Mouse (Mus musculus) right cerebral cortex, postnatal 25 days (tissue): Measurements from ENCODE around the gene Mre11a.

Experiments used
- DNase-seq: peaks from one replicate; pipeline ENCODE4 v3.0.0; 2022

The Mre11a gene

GRCm38 (mm10) chr9:14827875-14828274 is 43.4 kb downstream of the Mre11a start:
- DNase-seq: no peak

- DNase-seq: no peak
Measured at GRCm38 (mm10) chr9:14832046-14832445, 47.6 kb downstream of the Mre11a start.

- DNase-seq: no peak
Measured at GRCm38 (mm10) chr9:14835335-14836075, 51.1 kb downstream of the Mre11a start.

- DNase-seq: no peak
Measured at GRCm38 (mm10) chr9:14839527-14839926, 55.1 kb downstream of the Mre11a start.

GRCm38 (mm10) chr9:14839970-14840369 is 55.5 kb downstream of the Mre11a start:
- DNase-seq: no peak

- no peak for DNase-seq
Measured at GRCm38 (mm10) chr9:14841878-14842761, 57.7 kb downstream of the Mre11a start.

GRCm38 (mm10) chr9:14843311-14843857 is 58.9 kb downstream of the Mre11a start:
- DNase-seq: no peak

GRCm38 (mm10) chr9:14843901-14844300 is 59.4 kb downstream of the Mre11a start:
- DNase-seq: no peak

GRCm38 (mm10) chr9:14846428-14846827 is 62.0 kb downstream of the Mre11a start:
- DNase-seq: no peak

GRCm38 (mm10) chr9:14848267-14848935 is 63.9 kb downstream of the Mre11a start:
- DNase-seq: no peak

GRCm38 (mm10) chr9:14854585-14854984 is 70.1 kb downstream of the Mre11a start:
- no peak for DNase-seq

GRCm38 (mm10) chr9:14856922-14857654 is 72.6 kb downstream of the Mre11a start:
- DNase-seq: no peak

GRCm38 (mm10) chr9:14858170-14858706 is 73.8 kb downstream of the Mre11a start:
- no peak for DNase-seq

GRCm38 (mm10) chr9:14858782-14859181 is 74.3 kb downstream of the Mre11a start:
- no peak for DNase-seq

GRCm38 (mm10) chr9:14859868-14860639 is 75.6 kb downstream of the Mre11a start, which contains the start of gene Gpr83:
TSS of gene Gpr83 (plus strand) at chr9:14860210.
- peak; percentile 70 for DNase-seq

GRCm38 (mm10) chr9:14863126-14863525 is 78.7 kb downstream of the Mre11a start:
- DNase-seq: no peak

- no peak for DNase-seq
Measured at GRCm38 (mm10) chr9:14864726-14865125, 80.3 kb downstream of the Mre11a start.

- DNase-seq: peak; percentile 43
Measured at GRCm38 (mm10) chr9:14866957-14867356, 82.5 kb downstream of the Mre11a start.

- no peak for DNase-seq
Measured at GRCm38 (mm10) chr9:14868326-14868725, 83.9 kb downstream of the Mre11a start.

- DNase-seq: no peak
Measured at GRCm38 (mm10) chr9:14870377-14870776, 85.9 kb downstream of the Mre11a start.

GRCm38 (mm10) chr9:14870802-14871201 is 86.3 kb downstream of the Mre11a start:
- no peak for DNase-seq
